Mouse (Mus musculus): Measurements from ENCODE around the gene Ube2n. TPM values are rescaled to one million over a fixed set of nuclear protein-coding genes. Genes with fewer than 3 reads are reported as not detected.

Ube2n gene
- total and polyA plus RNA-seq, 3 experiments = 80.6 to 571 (median 212) TPM

- H3K27me3 ChIP-seq (ENCODE audit: control insufficient read depth in 1 of 2, insufficient read depth in 2 of 2, low read length in 2 of 2) = no peaks in the 10 kb centered on the region
- H3K79me2 ChIP-seq (ENCODE audit: control insufficient read depth, insufficient read depth, low read length, poor library complexity) = no peaks in the 10 kb centered on the region
- H3K4me3 ChIP-seq (ENCODE audit: control insufficient read depth in 1 of 2, insufficient read depth in 1 of 2, low read depth in 2 of 2, low read length in 2 of 2) = no peak overlapping the region
- no peaks in the 10 kb centered on the region for H3K9me3 ChIP-seq (replicated peaks; ENCODE audit: insufficient read depth, low read length)
- H3K4me1 ChIP-seq (ENCODE audit: control insufficient read depth in 1 of 2, insufficient read depth in 2 of 2, low read length in 2 of 2) = no peaks in the 10 kb centered on the region
- DNase-seq (ENCODE audit: low read depth, low spot score) = peak; percentile 37
- TF ChIP-seq MAX (IDR thresholded peaks at IDR 0.05; ENCODE audit: low read length) (no peak), MXI1 (IDR thresholded peaks at IDR 0.05; ENCODE audit: low read depth, low read length) (no peak), ZMIZ1 (IDR thresholded peaks at IDR 0.05; ENCODE audit: low read depth, low read length) (no peak), RAD21 (IDR thresholded peaks at IDR 0.05; ENCODE audit: low read depth, low read length) (peak; percentile 34), EP300 (IDR thresholded peaks at IDR 0.05; ENCODE audit: low read depth in 1 of 2, low read length in 2 of 2) (no peak), TBP (IDR thresholded peaks at IDR 0.05; ENCODE audit: low read depth, low read length) (no peak), POLR2AphosphoS2 (IDR thresholded peaks at IDR 0.05; ENCODE audit: low read length) (no peak), JUND (IDR thresholded peaks at IDR 0.05; ENCODE audit: low read depth, low read length) (no peak), MAZ (IDR thresholded peaks at IDR 0.05; ENCODE audit: low read depth, low read length) (no peak), USF1 (IDR thresholded peaks at IDR 0.05; ENCODE audit: low read depth, low read length) (no peak), CTCF (IDR thresholded peaks at IDR 0.05 in 2 of 3, conservative IDR thresholded peaks at IDR 0.05 in 1 of 3; ENCODE audit: control insufficient read depth in 1 of 3, insufficient read depth in 1 of 3, low read depth in 2 of 3, low read length in 3 of 3, poor library complexity in 1 of 3, severe bottlenecking in 1 of 3) (peak; percentile 12 to 55 (median 52); a peak in 5 of 6 replicates), ELF1 (IDR thresholded peaks at IDR 0.05; ENCODE audit: low read depth, low read length) (no peak), NELFE (IDR thresholded peaks at IDR 0.05; ENCODE audit: low read depth, low read length) (no peak), MYB (IDR thresholded peaks at IDR 0.05; ENCODE audit: low read depth, low read length) (no peak), ZC3H11A (IDR thresholded peaks at IDR 0.05; ENCODE audit: low read depth, low read length) (0 out of 2 replicates have a peak, but pooled peaks have one; percentile 7), GABPA (IDR thresholded peaks at IDR 0.05; ENCODE audit: low read depth, low read length) (no peak), SMC3 (IDR thresholded peaks at IDR 0.05; ENCODE audit: low read depth, low read length) (peak; percentile 57), USF2 (IDR thresholded peaks at IDR 0.05; ENCODE audit: borderline replicate concordance in 1 of 2, insufficient read depth in 1 of 2, low read depth in 1 of 2, low read length in 2 of 2) (no peak), GATA1 (IDR thresholded peaks at IDR 0.05; ENCODE audit: low read depth, low read length) (no peak), RCOR1 (IDR thresholded peaks at IDR 0.05; ENCODE audit: low read depth, low read length) (no peak), TCF12 (IDR thresholded peaks at IDR 0.05; ENCODE audit: low read depth, low read length) (no peak)
- H3K9ac ChIP-seq (ENCODE audit: control insufficient read depth, low read depth, low read length, poor library complexity, severe bottlenecking) = no peak overlapping the region
- H3K27ac ChIP-seq (ENCODE audit: control insufficient read depth, low read depth, low read length) = no peak overlapping the region
- H3K36me3 ChIP-seq (ENCODE audit: control insufficient read depth in 1 of 2, insufficient read depth in 2 of 2, low read length in 2 of 2) = peaks cover 2 to 17% of the 10 kb centered on the region in 2 experiments
Measured at GRCm38 (mm10) chr10:95489653-95490052, 25.3 kb upstream of the Ube2n start.

GRCm38 (mm10) chr10:95494268-95494667, 20.7 kb upstream of the Ube2n start:
- no peaks in the 10 kb centered on the region; the same call in 1 of the 2 replicates for H3K79me2 ChIP-seq (ENCODE audit: control insufficient read depth, insufficient read depth, low read length, poor library complexity)
- H3K27me3 ChIP-seq (ENCODE audit: control insufficient read depth in 1 of 2, insufficient read depth in 2 of 2, low read length in 2 of 2) = no peaks in the 10 kb centered on the region
- H3K36me3 ChIP-seq (ENCODE audit: control insufficient read depth in 1 of 2, insufficient read depth in 2 of 2, low read length in 2 of 2) = peaks cover 13 to 31% of the 10 kb centered on the region in 2 experiments
- peak overlapping the region; percentile 15; the same call in 1 of the 2 replicates for H3K27ac ChIP-seq (ENCODE audit: control insufficient read depth, low read depth, low read length)
- peak; percentile 86 for DNase-seq (ENCODE audit: low read depth, low spot score)
- no peak overlapping the region for H3K4me3 ChIP-seq (ENCODE audit: control insufficient read depth in 1 of 2, insufficient read depth in 1 of 2, low read depth in 2 of 2, low read length in 2 of 2)
- H3K4me1 ChIP-seq (ENCODE audit: control insufficient read depth in 1 of 2, insufficient read depth in 2 of 2, low read length in 2 of 2) = no peaks in the 10 kb centered on the region
- no peak overlapping the region for H3K9ac ChIP-seq (ENCODE audit: control insufficient read depth, low read depth, low read length, poor library complexity, severe bottlenecking)
- H3K9me3 ChIP-seq (replicated peaks; ENCODE audit: insufficient read depth, low read length) = no peaks in the 10 kb centered on the region
- TF ChIP-seq ZNF384 (IDR thresholded peaks at IDR 0.05; ENCODE audit: low read depth, low read length) (no peak), TBP (IDR thresholded peaks at IDR 0.05; ENCODE audit: low read depth, low read length) (0 out of 2 replicates have a peak, but pooled peaks have one; percentile 19), NRF1 (IDR thresholded peaks at IDR 0.05; ENCODE audit: insufficient read depth, low read depth, low read length, poor library complexity, severe bottlenecking) (no peak), TCF12 (IDR thresholded peaks at IDR 0.05; ENCODE audit: low read depth, low read length) (0 out of 2 replicates have a peak, but pooled peaks have one; percentile 29), MEF2A (IDR thresholded peaks at IDR 0.05; ENCODE audit: extremely low read depth, insufficient replicate concordance, low read depth, low read length, poor library complexity, severe bottlenecking) (peak; percentile 89), SIN3A (IDR thresholded peaks at IDR 0.05; ENCODE audit: low read length) (peak; percentile 49; the same call in 1 of the 2 replicates), NELFE (IDR thresholded peaks at IDR 0.05; ENCODE audit: low read depth, low read length) (no peak), E2F4 (IDR thresholded peaks at IDR 0.05; ENCODE audit: borderline replicate concordance, low read depth, low read length) (no peak), TAL1 (IDR thresholded peaks at IDR 0.05; ENCODE audit: low read length) (peak; percentile 37), UBTF (IDR thresholded peaks at IDR 0.05; ENCODE audit: borderline replicate concordance, insufficient read depth, low read depth, low read length) (no peak), CHD2 (IDR thresholded peaks at IDR 0.05; ENCODE audit: low read length) (no peak), MYC (IDR thresholded peaks at IDR 0.05; ENCODE audit: low read depth, low read length) (0 out of 2 replicates have a peak, but pooled peaks have one; percentile 25), POLR2A (IDR thresholded peaks at IDR 0.05; ENCODE audit: control insufficient read depth in 1 of 2, insufficient read depth in 1 of 2, low read depth in 1 of 2, low read length in 2 of 2, poor library complexity in 1 of 2) (no peak), ETS1 (IDR thresholded peaks at IDR 0.05; ENCODE audit: low read depth, low read length) (peak; percentile 70), MAZ (IDR thresholded peaks at IDR 0.05; ENCODE audit: low read depth, low read length) (no peak), MYB (IDR thresholded peaks at IDR 0.05; ENCODE audit: low read depth, low read length) (no peak)

Data from MEL (cell line).